Mouse (Mus musculus) liver, embryonic 16.5 days (tissue): Measurements from ENCODE around the gene AC141477.1. TPM values are rescaled to one million over a fixed set of nuclear protein-coding genes. Genes with fewer than 3 reads are reported as not detected.

ENCODE experiments used
- ATAC-seq: fragments of 200-750 bp; cut with Nextera tagmentation; 2 replicates; pipeline ENCODE4 v1.8.0; 2017; ENCODE audit warnings: low read depth, mild to moderate bottlenecking, moderate number of reproducible peaks, moderate library complexity
- H3K27ac ChIP-seq: fragments of 300-500 bp; sonication (generic); 2 replicates; pipeline ENCODE4 v1.5.1; 2014; ENCODE audit warnings: mild to moderate bottlenecking, low read length
- H3K27me3 ChIP-seq: fragments of 300-500 bp; sonication (generic); 2 replicates; pipeline ENCODE4 v1.6.1; 2014; ENCODE audit warnings: low read depth, low read length, mixed read lengths; ENCODE audit not compliant: control insufficient read depth, insufficient read depth
- H3K36me3 ChIP-seq: fragments of 300-500 bp; sonication (generic); 2 replicates; pipeline ENCODE4 v1.6.1; 2014; ENCODE audit warnings: mild to moderate bottlenecking; ENCODE audit not compliant: control insufficient read depth, insufficient read depth
- H3K4me1 ChIP-seq: fragments of 300-500 bp; sonication (generic); 2 replicates; pipeline ENCODE4 v1.6.1; 2014; ENCODE audit warnings: low read depth, low read length, mixed read lengths; ENCODE audit not compliant: control insufficient read depth
- H3K4me2 ChIP-seq: fragments of 300-500 bp; sonication (generic); 2 replicates; pipeline ENCODE4 v1.6.1; 2014; ENCODE audit warnings: low read depth, low read length, mixed read lengths
- H3K4me3 ChIP-seq: fragments of 300-500 bp; sonication (generic); 2 replicates; pipeline ENCODE4 v1.5.1; 2014; ENCODE audit warnings: low read depth, mild to moderate bottlenecking, low read length
- H3K9ac ChIP-seq: fragments of 300-500 bp; sonication (generic); 2 replicates; pipeline ENCODE4 v1.6.1; 2014; ENCODE audit warnings: low read depth, low read length
- H3K9me3 ChIP-seq: fragments of 300-500 bp; sonication (generic); replicated peaks from 2 replicates; pipeline ENCODE4 v1.6.1; 2016; ENCODE audit warnings: low read length; ENCODE audit not compliant: control insufficient read depth
- WGBS: fragments of 180-500 bp; shearing (Covaris S2); extraction: QIAGEN DNeasy Blood & Tissue Kit; methylation state at CpG from one replicate; pipeline ENCODE4 v1.1.7; 2014; ENCODE audit not compliant: insufficient replicate concordance; 5-methylcytosine and 5-hydroxymethylcytosine counted together
- polyA plus RNA-seq: library from polyadenylated mRNA; unstranded; fragments of >200 nt; fragmentation: Nextera tagmentation; extraction: Ambion mirVana; gene quantifications from 2 replicates; pipeline ENCODE4 v1.2.1, GENCODE M21; 2015

AC141477.1 gene
- polyA plus RNA-seq, 1 experiment from 2014 or later: not detected

GRCm38 (mm10) chr10:76462312-76462711 lies 22.1 kb upstream of the AC141477.1 start:
- no peak for ATAC-seq
- H3K36me3 ChIP-seq: no peaks in the 10 kb centered on the region
- no peak overlapping the region for H3K27ac ChIP-seq
- no peaks in the 10 kb centered on the region for H3K4me1 ChIP-seq
- H3K4me3 ChIP-seq: no peak overlapping the region
- H3K9me3 ChIP-seq: 0 out of 2 replicates have a peak, but pooled peaks cover 2% of the 10 kb centered on the region
- WGBS: 68% methylated on average over 7 of the region's 7 CpGs
- no peak overlapping the region for H3K9ac ChIP-seq
- H3K4me2 ChIP-seq: no peak overlapping the region
- H3K27me3 ChIP-seq: no peaks in the 10 kb centered on the region

GRCm38 (mm10) chr10:76461255-76461654 lies 21.0 kb upstream of the AC141477.1 start:
- H3K9ac ChIP-seq: no peak overlapping the region
- no peak overlapping the region for H3K4me2 ChIP-seq
- H3K9me3 ChIP-seq: 0 out of 2 replicates have a peak, but pooled peaks cover 2% of the 10 kb centered on the region
- H3K4me3 ChIP-seq: no peak overlapping the region
- WGBS: 70% methylated on average over 1 of the region's 1 CpGs
- H3K36me3 ChIP-seq: no peaks in the 10 kb centered on the region
- ATAC-seq: no peak
- no peaks in the 10 kb centered on the region for H3K4me1 ChIP-seq
- no peak overlapping the region for H3K27ac ChIP-seq
- H3K27me3 ChIP-seq: no peaks in the 10 kb centered on the region

- no peak overlapping the region for H3K27ac ChIP-seq
- WGBS: 51% methylated on average over 5 of the region's 5 CpGs
- no peak overlapping the region for H3K9ac ChIP-seq
- no peak overlapping the region for H3K4me2 ChIP-seq
- no peaks in the 10 kb centered on the region for H3K36me3 ChIP-seq
- ATAC-seq: no peak
- H3K4me3 ChIP-seq: no peak overlapping the region
- H3K9me3 ChIP-seq: 0 out of 2 replicates have a peak, but pooled peaks cover 2% of the 10 kb centered on the region
- no peaks in the 10 kb centered on the region for H3K4me1 ChIP-seq
- H3K27me3 ChIP-seq: no peaks in the 10 kb centered on the region
Observed at GRCm38 (mm10) chr10:76455289-76455688, 15.0 kb upstream of the AC141477.1 start.

- Histone ChIP-seq H3K27ac (no peak within 1 kb of the TSS), H3K36me3 (no peaks in the 10 kb centered on the region), H3K9me3 (no peaks in the 10 kb centered on the region), H3K4me2 (no peak within 1 kb of the TSS), H3K27me3 (no peaks in the 10 kb centered on the region), H3K4me3 (no peak within 1 kb of the TSS), H3K9ac (no peak within 1 kb of the TSS), H3K4me1 (peaks cover 12% of the 10 kb centered on the region)
- ATAC-seq: no peak
- 65% methylated on average over 5 of the region's 5 CpGs for WGBS
Observed at GRCm38 (mm10) chr10:76448851-76449250, 8.6 kb upstream of the AC141477.1 start, which contains the start of gene 2610028H24Rik. 2610028H24Rik (plus strand) TSS chr10:76449081.

GRCm38 (mm10) chr10:76447406-76448229 lies 7.4 kb upstream of the AC141477.1 start:
- Histone ChIP-seq H3K9me3 (no peaks in the 10 kb centered on the region), H3K27ac (no peak overlapping the region; the same call in 1 of the 2 replicates), H3K36me3 (no peaks in the 10 kb centered on the region), H3K27me3 (no peaks in the 10 kb centered on the region), H3K4me1 (peaks cover 20% of the 10 kb centered on the region), H3K9ac (no peak overlapping the region), H3K4me2 (no peak overlapping the region), H3K4me3 (no peak overlapping the region)
- 59% methylated on average over 15 of the region's 15 CpGs for WGBS
- no peak for ATAC-seq

- Histone ChIP-seq H3K9ac (no peak overlapping the region), H3K36me3 (no peaks in the 10 kb centered on the region), H3K27me3 (no peaks in the 10 kb centered on the region), H3K4me1 (peaks cover 26% of the 10 kb centered on the region), H3K9me3 (no peaks in the 10 kb centered on the region), H3K4me3 (no peak overlapping the region), H3K4me2 (no peak overlapping the region), H3K27ac (peak overlapping the region; percentile 54)
- 18% methylated on average over 4 of the region's 4 CpGs for WGBS
- no peak for ATAC-seq
Observed at GRCm38 (mm10) chr10:76445996-76446681, 5.9 kb upstream of the AC141477.1 start.

- Histone ChIP-seq H3K9me3 (no peaks in the 10 kb centered on the region), H3K9ac (peak within 1 kb of the TSS; percentile 85), H3K27me3 (no peaks in the 10 kb centered on the region), H3K4me1 (peaks cover 30% of the 10 kb centered on the region), H3K36me3 (peaks cover 9% of the 10 kb centered on the region), H3K27ac (peak within 1 kb of the TSS; percentile 97), H3K4me2 (peak within 1 kb of the TSS; percentile 92), H3K4me3 (peak within 1 kb of the TSS; percentile 92)
- WGBS: under 1% methylated on average over 76 of the region's 78 CpGs
- ATAC-seq: peak; percentile 96
Observed at GRCm38 (mm10) chr10:76442178-76443088, 2.2 kb upstream of the AC141477.1 start, which contains the start of gene Pcnt. Pcnt (minus strand) TSS chr10:76442786.

- WGBS: 84% methylated on average over 9 of the region's 9 CpGs
- Histone ChIP-seq H3K4me3 (no peak overlapping the region), H3K9me3 (no peaks in the 10 kb centered on the region), H3K9ac (no peak overlapping the region), H3K27ac (no peak overlapping the region), H3K27me3 (no peaks in the 10 kb centered on the region), H3K4me1 (peaks cover 20% of the 10 kb centered on the region), H3K36me3 (peaks cover 25% of the 10 kb centered on the region), H3K4me2 (no peak overlapping the region)
- no peak for ATAC-seq
Observed at GRCm38 (mm10) chr10:76439107-76439890, 945 bp downstream of the AC141477.1 start.
